Mouse (Mus musculus) heart, postnatal 0 days (tissue): ENCODE measurements at regions not wholly inside any gene's neighbourhood (a gene's known extent, or its start where the extent isn't known, plus 50 kb on each side); places are given as distances from the start of the nearest gene placed in this dataset.

ENCODE experiments used
- ATAC-seq: fragments of 200-750 bp; cut with Nextera tagmentation; 2 replicates; pipeline ENCODE4 v1.8.0; 2017; ENCODE audit warnings: low read depth, moderate number of reproducible peaks, moderate library complexity; ENCODE audit not compliant: insufficient read depth
- DNase-seq: peaks from one replicate; pipeline ENCODE4 v3.0.0-alpha.2; 2016; ENCODE audit warnings: low spot score
- H3K27ac ChIP-seq: fragments of 300-500 bp; sonication (generic); 2 replicates; pipeline ENCODE4 v1.5.1; 2014; ENCODE audit warnings: low read depth, mild to moderate bottlenecking
- H3K27me3 ChIP-seq: fragments of 300-500 bp; sonication (generic); 2 replicates; pipeline ENCODE4 v1.6.1; 2014; ENCODE audit warnings: low read length, mixed read lengths; ENCODE audit not compliant: control insufficient read depth, insufficient read depth
- H3K36me3 ChIP-seq: fragments of 300-500 bp; sonication (generic); replicated peaks from 2 replicates; pipeline ENCODE4 v1.6.1; 2014; ENCODE audit warnings: low read length, mixed read lengths; ENCODE audit not compliant: control insufficient read depth, insufficient read depth
- H3K4me1 ChIP-seq: fragments of 300-500 bp; sonication (generic); 2 replicates; pipeline ENCODE4 v1.6.1; 2014; ENCODE audit warnings: antibody characterized with exemption; ENCODE audit not compliant: control insufficient read depth, insufficient read depth
- H3K4me2 ChIP-seq: fragments of 300-500 bp; sonication (generic); 2 replicates; pipeline ENCODE4 v1.6.1; 2014; ENCODE audit warnings: low read depth, mild to moderate bottlenecking, low read length, moderate library complexity
- H3K4me3 ChIP-seq: fragments of 300-500 bp; sonication (generic); 2 replicates; pipeline ENCODE4 v1.5.1; 2014; ENCODE audit warnings: low read depth, low read length
- H3K9ac ChIP-seq: fragments of 300-500 bp; sonication (generic); replicated peaks from 2 replicates; pipeline ENCODE4 v1.6.1; 2014; ENCODE audit warnings: low read depth, low read length, mixed read lengths
- H3K9me3 ChIP-seq: fragments of 300-500 bp; sonication (generic); replicated peaks from 2 replicates; pipeline ENCODE4 v1.6.1; 2016; ENCODE audit warnings: low read length; ENCODE audit not compliant: control insufficient read depth
- CTCF ChIP-seq: IDR thresholded peaks from 2 replicates; pipeline ENCODE4 v1.5.1; 2016; ENCODE audit warnings: antibody characterized with exemption, control low read depth, low read depth
- EP300 ChIP-seq: IDR thresholded peaks from 2 replicates; pipeline ENCODE4 v1.6.1; 2016; ENCODE audit warnings: antibody characterized with exemption, low read depth
- WGBS: fragments of 180-500 bp; shearing (Covaris S2); extraction: QIAGEN DNeasy Blood & Tissue Kit; methylation state at CpG from one replicate; pipeline ENCODE4 v1.1.7; 2014; 5-methylcytosine and 5-hydroxymethylcytosine counted together

- no peaks in the 10 kb centered on the region for H3K36me3 ChIP-seq
- peak overlapping the region; percentile 7; the same call in 1 of the 2 replicates for H3K27ac ChIP-seq
- no peaks in the 10 kb centered on the region for H3K9me3 ChIP-seq
- H3K4me1 ChIP-seq = 0 out of 2 replicates have a peak, but pooled peaks cover 6% of the 10 kb centered on the region
- TF ChIP-seq EP300 = no peak
- no peak overlapping the region for H3K9ac ChIP-seq
- 1% methylated on average over 18 of the region's 18 CpGs for WGBS
- H3K4me3 ChIP-seq = peak overlapping the region; percentile 28
- DNase-seq (peak; percentile 59), ATAC-seq (peak; percentile 85)
- peak overlapping the region; percentile 55 for H3K4me2 ChIP-seq
- peaks cover 48% of the 10 kb centered on the region for H3K27me3 ChIP-seq
Observed at GRCm38 (mm10) chr6:145303641-145304070, 53.6 kb upstream of the Kras start.

GRCm38 (mm10) chr6:145302907-145303640 is 53.0 kb upstream of the Kras start:
- DNase-seq (no peak), ATAC-seq (no peak)
- H3K36me3 ChIP-seq = no peaks in the 10 kb centered on the region
- H3K4me3 ChIP-seq = peak overlapping the region; percentile 28
- TF ChIP-seq CTCF (no peak), EP300 (no peak)
- peak overlapping the region; percentile 55 for H3K4me2 ChIP-seq
- 0 out of 2 replicates have a peak, but pooled peaks cover 6% of the 10 kb centered on the region for H3K4me1 ChIP-seq
- peaks cover 54% of the 10 kb centered on the region for H3K27me3 ChIP-seq
- no peaks in the 10 kb centered on the region for H3K9me3 ChIP-seq
- H3K9ac ChIP-seq = no peak overlapping the region
- H3K27ac ChIP-seq = peak overlapping the region; percentile 7; the same call in 1 of the 2 replicates
- WGBS = 31% methylated on average over 22 of the region's 22 CpGs

- Histone ChIP-seq H3K4me2 (no peak overlapping the region), H3K4me1 (0 out of 2 replicates have a peak, but pooled peaks cover 6% of the 10 kb centered on the region), H3K27me3 (peaks cover 61% of the 10 kb centered on the region), H3K27ac (no peak overlapping the region), H3K9me3 (no peaks in the 10 kb centered on the region), H3K9ac (no peak overlapping the region), H3K36me3 (no peaks in the 10 kb centered on the region), H3K4me3 (no peak overlapping the region)
- no peak for ATAC-seq
- WGBS = 84% methylated on average over 10 of the region's 10 CpGs
- TF ChIP-seq CTCF (no peak), EP300 (no peak)
- no peak for DNase-seq
Observed at GRCm38 (mm10) chr6:145302105-145302504, 52.1 kb upstream of the Kras start.

GRCm38 (mm10) chr6:145300266-145300858 is 50.3 kb upstream of the Kras start:
- peaks cover 60% of the 10 kb centered on the region for H3K27me3 ChIP-seq
- H3K36me3 ChIP-seq = no peaks in the 10 kb centered on the region
- no peak overlapping the region for H3K9ac ChIP-seq
- WGBS = 49% methylated on average over 6 of the region's 6 CpGs
- no peaks in the 10 kb centered on the region for H3K9me3 ChIP-seq
- no peak for DNase-seq
- H3K4me1 ChIP-seq = 0 out of 2 replicates have a peak, but pooled peaks cover 6% of the 10 kb centered on the region
- H3K4me2 ChIP-seq = no peak overlapping the region
- no peak overlapping the region for H3K27ac ChIP-seq
- H3K4me3 ChIP-seq = no peak overlapping the region
- no peak for TF ChIP-seq EP300
- no peak for TF ChIP-seq CTCF
- ATAC-seq = no peak
